Mouse (Mus musculus) kidney, embryonic 15.5 days (tissue): Measurements from ENCODE around the gene Gpt2. TPM values are rescaled to one million over a fixed set of nuclear protein-coding genes. Genes with fewer than 3 reads are reported as not detected.

ENCODE experiments used
- ATAC-seq: fragments of 200-750 bp; cut with Nextera tagmentation; replicated peaks from 2 replicates; pipeline ENCODE4 v1.8.0; 2017; ENCODE audit warnings: moderate TSS enrichment; ENCODE audit not compliant: low FRiP score
- H3K27ac ChIP-seq: fragments of 300-500 bp; sonication (generic); 2 replicates; pipeline ENCODE4 v1.5.1; 2015; ENCODE audit warnings: mild to moderate bottlenecking, inconsistent platforms
- H3K27me3 ChIP-seq: fragments of 300-500 bp; sonication (generic); 2 replicates; pipeline ENCODE4 v1.6.1; 2015; ENCODE audit warnings: inconsistent platforms
- H3K36me3 ChIP-seq: fragments of 300-500 bp; sonication (generic); 2 replicates; pipeline ENCODE4 v1.6.1; 2015; ENCODE audit warnings: inconsistent platforms
- H3K4me1 ChIP-seq: fragments of 300-500 bp; sonication (generic); 2 replicates; pipeline ENCODE4 v1.6.1; 2015; ENCODE audit warnings: inconsistent platforms
- H3K4me2 ChIP-seq: fragments of 300-500 bp; sonication (generic); 2 replicates; pipeline ENCODE4 v1.6.1; 2015; ENCODE audit warnings: moderate library complexity, mild to moderate bottlenecking, inconsistent platforms
- H3K4me3 ChIP-seq: fragments of 300-500 bp; sonication (generic); replicated peaks from 2 replicates; pipeline ENCODE4 v1.5.1; 2015; ENCODE audit warnings: mild to moderate bottlenecking, inconsistent platforms
- H3K9ac ChIP-seq: fragments of 300-500 bp; sonication (generic); 2 replicates; pipeline ENCODE4 v1.6.1; 2015; ENCODE audit warnings: mild to moderate bottlenecking, inconsistent platforms
- H3K9me3 ChIP-seq: fragments of 300-500 bp; sonication (generic); replicated peaks from 2 replicates; pipeline ENCODE4 v1.6.1; 2016; ENCODE audit warnings: inconsistent platforms
- WGBS: fragments of 180-500 bp; shearing (Covaris S2); methylation state at CpG from one replicate; pipeline ENCODE4 v1.1.7; 2015; ENCODE audit warnings: mixed read lengths; 5-methylcytosine and 5-hydroxymethylcytosine counted together
- polyA plus RNA-seq: library from polyadenylated mRNA; unstranded; fragments of >200 nt; fragmentation: Nextera tagmentation; extraction: Ambion mirVana; gene quantifications from 2 replicates; pipeline ENCODE4 v1.2.1, GENCODE M21; 2015

The Gpt2 gene
- polyA plus RNA-seq, 1 experiment from 2014 or later, result 21.5 TPM

- no peak for ATAC-seq
- no peaks in the 10 kb centered on the region for H3K4me1 ChIP-seq
- 90% methylated on average over 8 of the region's 8 CpGs for WGBS
- H3K9me3 ChIP-seq, result no peaks in the 10 kb centered on the region
- no peak overlapping the region for H3K9ac ChIP-seq
- H3K27ac ChIP-seq, result no peak overlapping the region
- H3K27me3 ChIP-seq, result no peaks in the 10 kb centered on the region
- peaks cover 67% of the 10 kb centered on the region for H3K36me3 ChIP-seq
- no peak overlapping the region for H3K4me2 ChIP-seq
- H3K4me3 ChIP-seq, result no peak overlapping the region
Observed at GRCm38 (mm10) chr8:85512234-85512633, 19.9 kb downstream of the Gpt2 start.

- Histone ChIP-seq H3K4me1 (no peaks in the 10 kb centered on the region), H3K4me2 (no peak overlapping the region), H3K9me3 (no peaks in the 10 kb centered on the region), H3K36me3 (peaks cover 70% of the 10 kb centered on the region), H3K4me3 (no peak overlapping the region), H3K9ac (no peak overlapping the region), H3K27me3 (no peaks in the 10 kb centered on the region), H3K27ac (no peak overlapping the region)
- WGBS, result 87% methylated on average over 4 of the region's 4 CpGs
- ATAC-seq, result no peak
Observed at GRCm38 (mm10) chr8:85513283-85513682, 20.9 kb downstream of the Gpt2 start.

- no peaks in the 10 kb centered on the region for H3K4me1 ChIP-seq
- H3K9ac ChIP-seq, result no peak overlapping the region
- peaks cover 70% of the 10 kb centered on the region for H3K36me3 ChIP-seq
- no peaks in the 10 kb centered on the region for H3K27me3 ChIP-seq
- H3K9me3 ChIP-seq, result no peaks in the 10 kb centered on the region
- H3K4me2 ChIP-seq, result no peak overlapping the region
- H3K27ac ChIP-seq, result no peak overlapping the region
- WGBS, result 70% methylated on average over 7 of the region's 7 CpGs
- ATAC-seq, result no peak
- no peak overlapping the region for H3K4me3 ChIP-seq
Observed at GRCm38 (mm10) chr8:85515391-85515790, 23.0 kb downstream of the Gpt2 start.

GRCm38 (mm10) chr8:85517336-85517735, 25.0 kb downstream of the Gpt2 start:
- H3K4me3 ChIP-seq, result no peak overlapping the region
- no peaks in the 10 kb centered on the region for H3K4me1 ChIP-seq
- H3K9me3 ChIP-seq, result no peaks in the 10 kb centered on the region
- H3K36me3 ChIP-seq, result peaks cover 72% of the 10 kb centered on the region
- H3K4me2 ChIP-seq, result no peak overlapping the region
- no peaks in the 10 kb centered on the region for H3K27me3 ChIP-seq
- 80% methylated on average over 4 of the region's 4 CpGs for WGBS
- ATAC-seq, result no peak
- H3K9ac ChIP-seq, result no peak overlapping the region
- no peak overlapping the region for H3K27ac ChIP-seq

- ATAC-seq, result no peak
- Histone ChIP-seq H3K4me1 (no peaks in the 10 kb centered on the region), H3K9me3 (no peaks in the 10 kb centered on the region), H3K27ac (no peak overlapping the region), H3K36me3 (peaks cover 72% of the 10 kb centered on the region), H3K27me3 (no peaks in the 10 kb centered on the region), H3K4me2 (no peak overlapping the region), H3K9ac (no peak overlapping the region), H3K4me3 (no peak overlapping the region)
- WGBS, result 88% methylated on average over 10 of the region's 10 CpGs
Observed at GRCm38 (mm10) chr8:85517956-85518355, 25.6 kb downstream of the Gpt2 start.

- H3K4me1 ChIP-seq, result no peaks in the 10 kb centered on the region
- no peak for ATAC-seq
- H3K4me3 ChIP-seq, result no peak overlapping the region
- no peak overlapping the region for H3K4me2 ChIP-seq
- no peak overlapping the region for H3K27ac ChIP-seq
- WGBS, result 93% methylated on average over 4 of the region's 4 CpGs
- no peaks in the 10 kb centered on the region for H3K9me3 ChIP-seq
- H3K36me3 ChIP-seq, result peaks cover 68% of the 10 kb centered on the region
- no peaks in the 10 kb centered on the region for H3K27me3 ChIP-seq
- H3K9ac ChIP-seq, result no peak overlapping the region
Observed at GRCm38 (mm10) chr8:85520586-85520985, 28.2 kb downstream of the Gpt2 start.

GRCm38 (mm10) chr8:85521332-85521731, 29.0 kb downstream of the Gpt2 start:
- H3K9ac ChIP-seq, result no peak overlapping the region
- 90% methylated on average over 8 of the region's 8 CpGs for WGBS
- peaks cover 64% of the 10 kb centered on the region for H3K36me3 ChIP-seq
- no peak overlapping the region for H3K27ac ChIP-seq
- H3K9me3 ChIP-seq, result no peaks in the 10 kb centered on the region
- no peak for ATAC-seq
- no peaks in the 10 kb centered on the region for H3K27me3 ChIP-seq
- no peak overlapping the region for H3K4me3 ChIP-seq
- no peaks in the 10 kb centered on the region for H3K4me1 ChIP-seq
- no peak overlapping the region for H3K4me2 ChIP-seq

GRCm38 (mm10) chr8:85524086-85524485, 31.7 kb downstream of the Gpt2 start:
- no peaks in the 10 kb centered on the region for H3K27me3 ChIP-seq
- no peak for ATAC-seq
- no peak overlapping the region for H3K9ac ChIP-seq
- H3K27ac ChIP-seq, result no peak overlapping the region
- H3K36me3 ChIP-seq, result peaks cover 46% of the 10 kb centered on the region
- H3K4me2 ChIP-seq, result no peak overlapping the region
- H3K4me3 ChIP-seq, result no peak overlapping the region
- H3K9me3 ChIP-seq, result no peaks in the 10 kb centered on the region
- WGBS, result 93% methylated on average over 7 of the region's 7 CpGs
- H3K4me1 ChIP-seq, result no peaks in the 10 kb centered on the region

GRCm38 (mm10) chr8:85526105-85526504, 33.7 kb downstream of the Gpt2 start:
- Histone ChIP-seq H3K4me3 (no peak overlapping the region), H3K9me3 (no peaks in the 10 kb centered on the region), H3K27ac (no peak overlapping the region), H3K27me3 (no peaks in the 10 kb centered on the region), H3K9ac (no peak overlapping the region), H3K4me1 (no peaks in the 10 kb centered on the region), H3K36me3 (peaks cover 38% of the 10 kb centered on the region), H3K4me2 (no peak overlapping the region)
- ATAC-seq, result no peak
- 27% methylated on average over 6 of the region's 6 CpGs for whole genome bisulfite sequencing

GRCm38 (mm10) chr8:85528959-85529358, 36.6 kb downstream of the Gpt2 start:
- H3K27me3 ChIP-seq, result no peaks in the 10 kb centered on the region
- no peak for ATAC-seq
- H3K4me1 ChIP-seq, result no peaks in the 10 kb centered on the region
- H3K9me3 ChIP-seq, result no peaks in the 10 kb centered on the region
- H3K36me3 ChIP-seq, result peaks cover 14% of the 10 kb centered on the region; the same call in 1 of the 2 replicates
- no peak overlapping the region for H3K4me2 ChIP-seq
- H3K27ac ChIP-seq, result no peak overlapping the region
- 53% methylated on average over 3 of the region's 3 CpGs for WGBS
- H3K9ac ChIP-seq, result no peak overlapping the region
- H3K4me3 ChIP-seq, result no peak overlapping the region

GRCm38 (mm10) chr8:85530717-85531116, 38.3 kb downstream of the Gpt2 start:
- H3K9ac ChIP-seq, result no peak overlapping the region
- peaks cover 27% of the 10 kb centered on the region for H3K36me3 ChIP-seq
- H3K27me3 ChIP-seq, result no peaks in the 10 kb centered on the region
- ATAC-seq, result no peak
- H3K4me1 ChIP-seq, result no peaks in the 10 kb centered on the region
- no peak overlapping the region for H3K4me2 ChIP-seq
- no peak overlapping the region for H3K27ac ChIP-seq
- no peak overlapping the region for H3K4me3 ChIP-seq
- 93% methylated on average over 1 of the region's 1 CpGs for WGBS
- H3K9me3 ChIP-seq, result no peaks in the 10 kb centered on the region

GRCm38 (mm10) chr8:85531471-85531870, 39.1 kb downstream of the Gpt2 start:
- no peak for ATAC-seq
- 78% methylated on average over 3 of the region's 3 CpGs for WGBS
- no peak overlapping the region for H3K27ac ChIP-seq

GRCm38 (mm10) chr8:85532843-85533242, 40.5 kb downstream of the Gpt2 start:
- no peak overlapping the region for H3K27ac ChIP-seq
- H3K9me3 ChIP-seq, result no peaks in the 10 kb centered on the region
- peaks cover 48% of the 10 kb centered on the region for H3K36me3 ChIP-seq
- no peak overlapping the region for H3K9ac ChIP-seq
- H3K4me2 ChIP-seq, result no peak overlapping the region
- WGBS, result 84% methylated on average over 4 of the region's 4 CpGs
- no peak overlapping the region for H3K4me3 ChIP-seq
- no peak for ATAC-seq
- no peaks in the 10 kb centered on the region for H3K27me3 ChIP-seq
- no peaks in the 10 kb centered on the region for H3K4me1 ChIP-seq

More at GRCm38 (mm10) chr8:85531471-85531870, 39.1 kb downstream of the Gpt2 start:
- Histone ChIP-seq H3K9ac (no peak overlapping the region), H3K36me3 (peaks cover 35% of the 10 kb centered on the region), H3K9me3 (no peaks in the 10 kb centered on the region), H3K27me3 (no peaks in the 10 kb centered on the region), H3K4me1 (no peaks in the 10 kb centered on the region), H3K4me3 (no peak overlapping the region), H3K4me2 (no peak overlapping the region)
